Comparison of ENCODE assay signal across 18 mouse cellular contexts in the genomic region with DNA sequence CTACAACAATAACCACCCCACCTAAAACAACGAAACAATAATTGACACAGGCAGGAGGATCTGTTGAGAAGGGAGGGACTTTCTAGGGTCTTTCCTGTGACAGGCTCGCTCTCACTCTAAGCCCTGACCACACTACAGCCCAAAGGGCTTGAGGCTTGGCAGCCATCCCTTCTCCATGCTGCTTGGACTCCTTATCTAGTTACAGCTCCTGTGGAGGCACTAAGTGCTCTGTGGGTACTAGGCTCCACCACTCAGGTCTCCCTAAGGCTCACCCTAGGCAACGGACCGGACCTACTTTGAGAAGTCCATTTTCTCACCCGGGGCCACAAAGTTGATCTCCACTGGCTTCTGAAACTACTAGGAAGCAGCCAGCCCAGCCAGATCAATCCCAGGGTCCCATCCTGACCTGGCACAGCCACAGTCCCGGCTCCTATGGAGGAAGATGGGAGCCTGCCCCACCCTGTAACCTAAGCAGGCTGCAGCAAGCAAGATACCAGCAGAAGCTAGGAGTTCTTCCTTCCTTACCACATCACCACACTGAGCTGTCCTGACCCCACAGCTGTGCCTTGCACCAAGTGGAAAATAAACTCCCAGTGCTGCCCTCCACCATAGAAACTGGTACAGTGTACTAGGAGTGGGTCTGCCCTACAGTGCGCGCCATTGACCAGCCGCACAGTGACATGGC. TPM values are rescaled to one million over a fixed set of nuclear protein-coding genes. Genes with fewer than 3 reads are reported as not detected.
A peak's percentile ranks its signal among the peaks of the same experiment; 100 is the strongest.
DNase-seq lines count a peak whose midpoint lies in the region; ATAC-seq and TF ChIP-seq lines count a peak whose summit lies in the region.
"Had no signal": no experiment of that assay in that cellular context is flagged by ENCODE, and none has a peak within 500 bp of the region (broad histone marks: within the 10 kb centered on the region; RNA-seq: fewer than 3 reads in every experiment).

No protein-coding gene starts in this region.

- H3K9ac ChIP-seq in liver, postnatal 0 days (replicated peaks), result peak overlapping the region; percentile 32; the same call in 1 of the 2 replicates
- H3K9ac ChIP-seq: forebrain, embryonic 13.5 days; neural tube, embryonic 15.5 days had no signal

- H3K4me1 ChIP-seq in liver, postnatal 0 days (ENCODE audit: insufficient read depth), result peaks cover 26% of the 10 kb centered on the region; the same call in 1 of the 2 replicates
- H3K4me1 ChIP-seq: forebrain, embryonic 13.5 days; neural tube, embryonic 15.5 days had no signal

- no peak overlapping the region for H3K4me3 ChIP-seq in C2C12 (ENCODE audit: insufficient read depth, poor library complexity, severe bottlenecking)
- H3K4me3 ChIP-seq in liver, postnatal 0 days (ENCODE audit: low read depth, low read length), result 0 out of 2 replicates have a peak overlapping the region, but pooled peaks have one; percentile 8
- H3K4me3 ChIP-seq: forebrain, embryonic 13.5 days; neural tube, embryonic 15.5 days had no signal

- peak overlapping the region; percentile 56 for H3K4me2 ChIP-seq in liver, postnatal 0 days (ENCODE audit: low read depth, low read length)
- H3K4me2 ChIP-seq: forebrain, embryonic 13.5 days; neural tube, embryonic 15.5 days had no signal

- H3K9me3 ChIP-seq in liver, postnatal 0 days (ENCODE audit: low read length), result no peaks in the 10 kb centered on the region
- H3K9me3 ChIP-seq: forebrain, embryonic 13.5 days; neural tube, embryonic 15.5 days had no signal

- DNase-seq in 416B (ENCODE audit: low read depth), result peak; percentile 80
- DNase-seq in liver, postnatal 0 days, result peak; percentile 53
- DNase-seq in urinary bladder, postnatal 36 days (ENCODE audit: low spot score in 2 of 2), result no peak
- no peak for DNase-seq in kidney, adult 9 months
- no peak for DNase-seq in embryo, embryonic 11 days
- DNase-seq: adrenal gland, postnatal 36 days; cerebellum, adult 18-20 months; gastrocnemius, postnatal 10 days; kidney, postnatal 14 days; lung, postnatal 10 days; right cerebral cortex, postnatal 25 days; thymus, adult 2 months had no signal

- peaks cover 41% of the 10 kb centered on the region for H3K79me2 ChIP-seq in C2C12 (ENCODE audit: control insufficient read depth, insufficient read depth)

- peak overlapping the region; percentile 90 for H3K27ac ChIP-seq in liver, postnatal 0 days (ENCODE audit: low read depth)
- H3K27ac ChIP-seq: forebrain, embryonic 13.5 days; neural tube, embryonic 15.5 days had no signal

- H3K27me3 ChIP-seq in C2C12 (ENCODE audit: control insufficient read depth, insufficient read depth, insufficient read length), result no peaks in the 10 kb centered on the region
- H3K27me3 ChIP-seq in liver, postnatal 0 days (ENCODE audit: insufficient read depth, low read length), result no peaks in the 10 kb centered on the region
- H3K27me3 ChIP-seq: forebrain, embryonic 13.5 days; neural tube, embryonic 15.5 days had no signal

- 73% methylated on average over 9 of the region's 9 CpGs for WGBS in liver, postnatal 0 days (ENCODE audit: insufficient replicate concordance)

- no peak; the same call in 1 of the 2 replicates for TF ChIP-seq EP300 in liver, postnatal 0 days (IDR thresholded peaks at IDR 0.05; ENCODE audit: low read depth)

- peak; percentile 82 for ATAC-seq in erythroid progenitor cell, adult 5-6 weeks (replicated peaks; ENCODE audit: low FRiP score, poor library complexity, severe bottlenecking)
- peak; percentile 71 for ATAC-seq in liver, postnatal 0 days
- no peak for ATAC-seq in monocyte, adult 5-6 weeks (replicated peaks; ENCODE audit: insufficient number of reproducible peaks, low FRiP score, low TSS enrichment, poor library complexity, severe bottlenecking)
- ATAC-seq: forebrain, embryonic 13.5 days had no signal

- TF ChIP-seq CTCF in C2C12 (IDR thresholded peaks at IDR 0.05; ENCODE audit: control insufficient read depth, insufficient read depth, insufficient read length), result no peak
- TF ChIP-seq CTCF in liver, postnatal 0 days (IDR thresholded peaks at IDR 0.05; ENCODE audit: low read depth), result no peak

- no peak overlapping the region for H3ac ChIP-seq in C2C12 (ENCODE audit: control insufficient read depth, insufficient read length, low read depth)

- H3K79me3 ChIP-seq in C2C12 (ENCODE audit: low read depth), result peaks cover 3% of the 10 kb centered on the region

- H3K36me3 ChIP-seq in C2C12 (ENCODE audit: control insufficient read depth, insufficient read depth), result peaks cover 21% of the 10 kb centered on the region
- H3K36me3 ChIP-seq in liver, postnatal 0 days (replicated peaks; ENCODE audit: insufficient read depth, low read length), result peaks cover 37% of the 10 kb centered on the region

TF ChIP-seq in C2C12, 6 proteins besides CTCF, POLR2A, EP300 and RAD21:
- TF ChIP-seq MYOD1 (IDR thresholded peaks at IDR 0.05; ENCODE audit: control insufficient read depth, insufficient read length, low read depth) (peak; percentile 9), MYOG (IDR thresholded peaks at IDR 0.05; ENCODE audit: control insufficient read depth, extremely low read depth, insufficient read length) (no peak)

RNA-seq across cellular contexts. Expression of gene D17Wsu92e, which starts 41.6 kb away (rescaled TPM):
- 65.1 TPM for polyA plus RNA-seq in C2C12 (2012; fragmentation: generic; extraction: Trizol)
- 66.7 and 69.2 TPM in 2 replicates for total RNA-seq in erythroid progenitor cell, adult 5-6 weeks (2015; ENCODE audit: low replicate concordance)
- total RNA-seq in erythroid progenitor cell, adult 5-6 weeks (2017; ENCODE audit: low replicate concordance), result 124 and 152 TPM in 2 replicates
- 23.8 and 24.7 TPM in 2 replicates for polyA plus RNA-seq in liver, postnatal 0 days (2015; fragmentation: Nextera tagmentation; extraction: Ambion mirVana)
- total RNA-seq in monocyte, adult 5-6 weeks (2017), result 146 to 207 TPM (median 171 TPM) in 3 replicates

RNA-seq across cellular contexts. Expression of gene Spdef, which starts 50.1 kb away (rescaled TPM):
- polyA plus RNA-seq in C2C12 (2012; fragmentation: generic; extraction: Trizol), result not detected
- not detected in 2 replicates for total RNA-seq in erythroid progenitor cell, adult 5-6 weeks (2015; ENCODE audit: low replicate concordance)
- total RNA-seq in erythroid progenitor cell, adult 5-6 weeks (2017; ENCODE audit: low replicate concordance), result not detected in 2 replicates
- 0.08 TPM in 1 of 2 replicates, not detected in the other for polyA plus RNA-seq in liver, postnatal 0 days (2015; fragmentation: Nextera tagmentation; extraction: Ambion mirVana)
- total RNA-seq in monocyte, adult 5-6 weeks (2017), result not detected in 3 replicates
- total RNA-seq: layer of hippocampus, postnatal 25 days had no signal

RNA-seq across cellular contexts. Expression of gene Snrpc, which starts 59.1 kb away (rescaled TPM):
- polyA plus RNA-seq in C2C12 (2012; fragmentation: generic; extraction: Trizol), result 318 TPM
- 69.2 and 80.1 TPM in 2 replicates for total RNA-seq in erythroid progenitor cell, adult 5-6 weeks (2015; ENCODE audit: low replicate concordance)
- total RNA-seq in erythroid progenitor cell, adult 5-6 weeks (2017; ENCODE audit: low replicate concordance), result 29.2 and 44.5 TPM in 2 replicates
- polyA plus RNA-seq in liver, postnatal 0 days (2015; fragmentation: Nextera tagmentation; extraction: Ambion mirVana), result 96.2 and 99.0 TPM in 2 replicates
- 77.5 to 88.4 TPM (median 81.4 TPM) in 3 replicates for total RNA-seq in monocyte, adult 5-6 weeks (2017)

Comparison
In these comparisons a context has a peak if more than half of its experiments do, and no peak if none do; other contexts are left out.
1. DNase-seq: peak in 416B (single experiment) and liver, postnatal 0 days (single experiment); none in urinary bladder, postnatal 36 days (0 of 2), kidney, adult 9 months (single experiment) and embryo, embryonic 11 days (single experiment).